Mouse (Mus musculus): ENCODE measurements around the gene Gm38392. TPM values are rescaled to one million over a fixed set of nuclear protein-coding genes. Genes with fewer than 3 reads are reported as not detected.

Gm38392 gene
- polyA plus RNA-seq, 1 experiment from 2014 or later: 0.33 TPM

DNA sequence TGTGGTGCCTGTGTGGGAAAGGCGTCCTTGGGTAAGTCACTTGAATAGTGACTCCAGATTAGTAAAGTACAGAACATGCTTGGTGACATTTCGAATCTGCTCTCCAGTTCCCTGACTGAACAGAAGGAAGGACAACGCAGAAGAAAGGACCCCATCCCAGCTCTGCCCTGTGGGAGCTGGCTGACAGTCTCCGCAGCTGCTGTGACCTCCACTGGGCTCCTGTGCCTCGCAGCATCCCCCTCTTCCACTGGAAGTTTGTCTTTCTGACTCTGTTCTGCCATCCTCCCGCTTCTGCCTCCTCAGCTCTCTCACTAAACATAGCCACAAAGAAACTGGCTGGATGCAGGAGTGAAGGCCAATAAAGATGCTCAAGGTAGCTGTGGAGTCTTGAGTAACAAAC, 84.0 kb downstream of the Gm38392 start:
- Histone ChIP-seq H3K27me3 (peaks cover 66% of the 10 kb centered on the region), H3K9ac (peak overlapping the region; percentile 98), H3K4me1 (replicated peaks) (peaks cover 88% of the 10 kb centered on the region), H3K36me3 (no peaks in the 10 kb centered on the region), H3K27ac (replicated peaks) (peak overlapping the region; percentile 98), H3K9me3 (no peaks in the 10 kb centered on the region), H3K4me3 (peak overlapping the region; percentile 49), H3K4me2 (peak overlapping the region; percentile 88)
- 6% methylated on average over 6 of the region's 6 CpGs for WGBS
- ATAC-seq (ENCODE audit: low read depth): no peak

DNA sequence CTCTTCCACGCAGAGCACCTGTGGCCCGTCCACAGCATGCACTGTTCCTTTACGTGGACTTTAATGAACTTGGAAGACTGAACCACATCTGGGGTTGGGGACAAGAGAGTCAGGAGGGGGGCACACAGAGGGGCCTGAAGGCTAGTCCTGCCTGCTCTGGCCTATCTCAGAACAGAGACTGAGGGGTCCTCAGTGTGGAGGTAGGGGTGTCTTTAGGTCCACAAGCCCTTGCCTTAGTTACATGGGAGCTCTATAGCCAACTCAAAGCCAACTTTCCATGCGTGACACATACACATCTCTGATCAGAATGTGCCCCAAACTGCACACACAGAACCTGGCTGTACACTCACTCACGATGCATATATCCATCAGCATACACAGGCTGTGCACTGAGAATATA, 85.4 kb downstream of the Gm38392 start:
- H3K4me3 ChIP-seq: peak overlapping the region; percentile 49
- peaks cover 71% of the 10 kb centered on the region for H3K27me3 ChIP-seq
- peak overlapping the region; percentile 88 for H3K4me2 ChIP-seq
- ATAC-seq (ENCODE audit: low read depth): no peak
- H3K9ac ChIP-seq: peak overlapping the region; percentile 98
- no peaks in the 10 kb centered on the region for H3K9me3 ChIP-seq
- peaks cover 94% of the 10 kb centered on the region for H3K4me1 ChIP-seq (replicated peaks)
- H3K27ac ChIP-seq (replicated peaks): peak overlapping the region; percentile 98
- WGBS: 18% methylated on average over 5 of the region's 5 CpGs
- H3K36me3 ChIP-seq: no peaks in the 10 kb centered on the region

DNA sequence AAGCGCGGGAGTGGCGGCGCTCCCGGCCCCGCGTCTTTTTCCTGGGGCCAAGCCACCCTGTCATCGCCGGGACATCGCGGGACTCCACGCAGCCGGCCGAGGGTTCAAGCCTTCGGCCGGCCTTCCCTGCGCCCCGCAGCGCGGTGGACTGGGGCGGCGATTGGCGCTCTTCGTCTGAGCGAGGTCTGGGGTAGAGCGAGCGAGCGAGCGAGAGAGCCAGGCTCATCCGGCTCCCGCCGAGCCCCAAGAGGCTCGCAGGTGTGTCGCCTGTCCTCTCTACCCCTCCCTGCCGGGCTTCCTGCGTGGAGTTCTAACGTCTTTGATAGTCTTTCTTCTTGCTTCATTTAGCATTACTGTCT, 86.1 kb downstream of the Gm38392 start:
- peak overlapping the region; percentile 98 for H3K9ac ChIP-seq
- peak overlapping the region; percentile 88 for H3K4me2 ChIP-seq
- H3K27me3 ChIP-seq: peaks cover 64% of the 10 kb centered on the region
- peak overlapping the region; percentile 49 for H3K4me3 ChIP-seq
- peak overlapping the region; percentile 98 for H3K27ac ChIP-seq (replicated peaks)
- under 1% methylated on average over 37 of the region's 37 CpGs for WGBS
- no peak for ATAC-seq (ENCODE audit: low read depth)
- H3K36me3 ChIP-seq: no peaks in the 10 kb centered on the region
- peaks cover 87% of the 10 kb centered on the region for H3K4me1 ChIP-seq (replicated peaks)
- no peaks in the 10 kb centered on the region for H3K9me3 ChIP-seq

DNA sequence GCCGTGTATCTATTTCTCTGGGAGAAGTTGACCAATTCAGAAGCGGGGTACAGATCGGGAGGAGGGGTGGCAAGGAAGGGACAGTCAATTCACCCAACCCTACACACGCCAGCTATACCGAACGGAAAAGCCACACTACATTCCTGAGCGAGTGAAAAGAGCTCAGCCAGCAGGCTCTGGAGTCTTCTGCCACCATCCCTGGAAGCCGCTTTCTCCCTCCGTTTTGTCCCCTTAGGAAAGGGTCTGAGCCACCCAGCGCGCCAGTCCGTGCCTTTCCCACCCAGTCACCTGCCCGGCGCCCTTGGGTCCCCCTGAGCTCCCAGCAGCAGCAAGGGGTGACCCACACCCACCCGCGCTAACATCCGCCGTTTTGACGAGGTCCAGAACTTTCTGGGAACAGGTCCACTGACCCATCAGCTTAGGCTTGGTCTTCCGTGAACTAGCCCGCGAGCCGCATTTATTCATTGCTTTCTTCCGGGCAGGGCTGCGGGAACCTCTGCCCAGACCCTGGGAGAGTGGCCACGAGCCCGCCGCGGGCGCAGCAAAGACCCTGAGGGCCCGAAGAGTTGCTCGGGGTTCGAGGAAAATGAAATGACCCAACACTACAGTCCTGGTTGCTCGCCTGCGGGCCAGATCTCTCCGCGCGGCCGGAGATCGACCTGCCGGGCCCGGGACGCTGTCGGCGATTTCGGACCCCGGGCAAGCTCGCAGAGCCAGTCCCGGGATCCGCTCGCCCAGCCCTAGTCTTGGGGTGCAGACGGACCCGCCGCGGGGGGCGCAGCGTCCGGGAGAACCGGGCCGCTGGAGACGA, 86.6 kb downstream of the Gm38392 start:
- H3K4me2 ChIP-seq: peak overlapping the region; percentile 88
- no peaks in the 10 kb centered on the region for H3K36me3 ChIP-seq
- WGBS: under 1% methylated on average over 56 of the region's 61 CpGs
- H3K27ac ChIP-seq (replicated peaks): peak overlapping the region; percentile 98
- no peaks in the 10 kb centered on the region for H3K9me3 ChIP-seq
- peaks cover 61% of the 10 kb centered on the region for H3K27me3 ChIP-seq
- ATAC-seq (ENCODE audit: low read depth): no peak
- peaks cover 81% of the 10 kb centered on the region for H3K4me1 ChIP-seq (replicated peaks)
- H3K4me3 ChIP-seq: peak overlapping the region; percentile 49
- peak overlapping the region; percentile 98 for H3K9ac ChIP-seq

DNA sequence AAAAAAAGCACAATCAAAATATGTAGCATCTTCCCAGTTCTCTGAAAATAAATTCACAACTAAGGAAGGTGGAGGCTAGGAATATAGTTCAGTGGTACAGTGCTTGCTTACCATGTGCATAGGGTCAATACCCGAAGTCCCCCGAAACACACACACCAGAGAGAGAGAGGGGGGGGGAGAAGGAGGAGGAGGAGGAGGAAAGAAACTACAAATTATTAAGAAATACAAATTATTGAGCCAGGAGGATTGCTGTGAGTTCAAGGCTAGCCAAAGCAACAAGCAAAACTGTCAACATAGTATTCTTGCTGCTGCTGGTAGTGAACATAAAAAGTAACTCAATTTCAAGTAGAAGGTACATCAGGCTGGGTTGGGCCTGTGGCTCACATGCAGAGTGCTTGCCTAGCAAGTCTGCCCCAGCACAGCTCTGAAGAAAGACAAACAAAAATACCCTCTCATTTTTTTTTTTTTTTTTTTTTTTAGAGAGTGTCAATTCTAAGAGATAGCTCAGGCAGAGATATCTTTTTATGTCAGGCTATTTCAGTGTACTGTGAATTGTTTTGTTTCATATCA, 87.4 kb downstream of the Gm38392 start:
- peaks cover 56% of the 10 kb centered on the region for H3K27me3 ChIP-seq
- no peaks in the 10 kb centered on the region for H3K36me3 ChIP-seq
- peak overlapping the region; percentile 98 for H3K27ac ChIP-seq (replicated peaks)
- no peaks in the 10 kb centered on the region for H3K9me3 ChIP-seq
- peak overlapping the region; percentile 49 for H3K4me3 ChIP-seq
- peak overlapping the region; percentile 98 for H3K9ac ChIP-seq
- peaks cover 75% of the 10 kb centered on the region for H3K4me1 ChIP-seq (replicated peaks)
- 27% methylated on average over 2 of the region's 2 CpGs for WGBS
- H3K4me2 ChIP-seq: peak overlapping the region; percentile 88
- ATAC-seq (ENCODE audit: low read depth): no peak

DNA sequence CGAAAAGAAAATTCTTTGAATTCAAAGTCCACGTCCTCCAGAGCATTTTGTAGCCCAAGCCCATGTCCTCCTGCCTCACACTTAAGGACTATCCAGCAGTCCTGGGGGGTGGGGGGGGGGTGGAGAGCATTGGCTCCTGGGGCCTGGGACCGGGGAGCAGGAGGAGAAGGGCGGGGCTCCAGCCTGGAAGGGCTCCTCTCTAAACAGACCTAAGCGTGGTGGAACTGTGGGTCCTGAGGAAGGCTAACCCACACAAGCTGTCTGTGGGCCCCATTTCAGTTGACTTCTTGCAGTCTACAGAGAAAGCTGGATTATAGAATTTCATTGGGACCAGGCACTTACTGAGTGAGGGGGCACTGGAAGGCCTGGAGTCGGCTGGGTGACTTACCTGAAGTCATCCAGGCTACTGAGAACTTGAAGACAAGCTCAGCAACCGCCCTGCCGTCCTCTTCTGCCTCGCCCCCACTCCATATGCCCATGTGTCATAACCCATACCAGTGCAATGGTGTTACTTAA, 88.4 kb downstream of the Gm38392 start:
- peak overlapping the region; percentile 60 for H3K9ac ChIP-seq

DNA sequence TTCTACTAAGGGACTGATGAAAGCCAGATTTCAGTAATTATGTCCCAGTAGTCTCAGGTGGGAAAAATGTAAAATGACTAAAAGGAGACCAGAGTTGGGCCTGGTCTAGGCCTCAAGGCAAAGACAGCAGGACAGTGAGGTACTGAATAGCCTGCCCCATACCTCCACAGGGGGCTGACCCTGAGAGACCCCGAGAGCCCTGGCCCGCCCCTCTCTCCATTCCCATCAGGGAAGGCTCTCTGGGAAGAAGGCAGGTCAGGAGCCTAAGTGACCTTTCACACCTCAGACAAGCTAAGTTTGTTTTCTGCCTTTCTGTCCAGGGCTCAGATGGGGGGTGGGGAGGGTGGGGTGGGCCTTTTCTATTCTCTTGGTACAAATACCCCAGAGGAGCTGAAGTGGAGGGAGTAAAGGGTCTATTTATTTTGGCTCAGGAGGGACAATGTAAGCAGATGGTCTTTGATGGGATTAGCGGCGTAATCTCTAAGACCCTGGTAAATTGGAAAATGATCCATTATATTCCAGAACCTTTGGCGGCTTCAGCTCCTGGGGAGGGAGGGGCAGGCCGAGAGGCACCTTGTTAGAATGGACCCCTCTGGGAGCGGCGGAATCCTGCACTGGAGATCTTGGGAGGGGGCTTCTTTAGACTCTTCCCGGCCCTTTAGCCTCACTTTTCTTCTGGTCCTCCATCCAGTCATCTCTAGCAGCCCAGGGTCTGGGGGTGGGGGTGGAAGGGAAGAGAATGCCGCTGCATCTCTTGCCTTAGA, 89.1 kb downstream of the Gm38392 start:
- no peak for ATAC-seq (ENCODE audit: low read depth)
- Histone ChIP-seq H3K9ac (peak overlapping the region; percentile 60), H3K9me3 (no peaks in the 10 kb centered on the region), H3K4me3 (no peak overlapping the region), H3K36me3 (no peaks in the 10 kb centered on the region), H3K27me3 (peaks cover 41% of the 10 kb centered on the region), H3K4me2 (peak overlapping the region; percentile 88), H3K4me1 (replicated peaks) (peaks cover 62% of the 10 kb centered on the region), H3K27ac (replicated peaks) (peak overlapping the region; percentile 98)
- 8% methylated on average over 10 of the region's 10 CpGs for WGBS

More for the DNA sequence above, 88.4 kb downstream of the Gm38392 start:
- Histone ChIP-seq H3K9me3 (no peaks in the 10 kb centered on the region), H3K27me3 (peaks cover 46% of the 10 kb centered on the region), H3K27ac (replicated peaks) (peak overlapping the region; percentile 98), H3K4me2 (peak overlapping the region; percentile 88), H3K4me1 (replicated peaks) (peaks cover 68% of the 10 kb centered on the region), H3K36me3 (no peaks in the 10 kb centered on the region), H3K4me3 (peak overlapping the region; percentile 14; the same call in 1 of the 2 replicates)
- peak; percentile 26; the same call in 1 of the 2 replicates for ATAC-seq (ENCODE audit: low read depth)
- 10% methylated on average over 9 of the region's 9 CpGs for WGBS

Small RNAs within 50 kb of the gene (microRNA-seq; reads per million reads assigned to microRNA genes)
- gene Gm25641 (not detected), gene Mir3093 (25.0 reads per million, percentile 37 among the genes with 10 or more reads in this experiment), gene Mir9-1 (not detected)

Other genes with a start within 250 kb of the Gm38392 start
- 29.5 and 30.3 TPM in 2 replicates for gene Gpatch4, start 244.1 kb downstream of the Gm38392 start, polyA plus RNA-seq (2015; fragmentation: Nextera tagmentation; extraction: Ambion mirVana)
- gene Naxe, start 228.7 kb downstream of the Gm38392 start, polyA plus RNA-seq (2015; fragmentation: Nextera tagmentation; extraction: Ambion mirVana): 169 and 175 TPM in 2 replicates
- not detected in 2 replicates for gene Ttc24, start 208.9 kb downstream of the Gm38392 start, polyA plus RNA-seq (2015; fragmentation: Nextera tagmentation; extraction: Ambion mirVana)
- 3.0 and 3.8 TPM in 2 replicates for gene Iqgap3, start 205.2 kb downstream of the Gm38392 start, polyA plus RNA-seq (2015; fragmentation: Nextera tagmentation; extraction: Ambion mirVana)
- 15.9 and 19.4 TPM in 2 replicates for gene Mef2d, start 144.8 kb downstream of the Gm38392 start, polyA plus RNA-seq (2015; fragmentation: Nextera tagmentation; extraction: Ambion mirVana)
- 0.15 and 0.67 TPM in 2 replicates for gene Rhbg, start 32.5 kb downstream of the Gm38392 start, polyA plus RNA-seq (2015; fragmentation: Nextera tagmentation; extraction: Ambion mirVana)
- 8.5 and 12.5 TPM in 2 replicates for gene Tsacc, start 9.8 kb upstream of the Gm38392 start, polyA plus RNA-seq (2015; fragmentation: Nextera tagmentation; extraction: Ambion mirVana)
- gene Cct3, start 9.9 kb upstream of the Gm38392 start, polyA plus RNA-seq (2015; fragmentation: Nextera tagmentation; extraction: Ambion mirVana): 496 and 532 TPM in 2 replicates
- 99.6 and 112 TPM in 2 replicates for gene Glmp, start 37.8 kb upstream of the Gm38392 start, polyA plus RNA-seq (2015; fragmentation: Nextera tagmentation; extraction: Ambion mirVana)
- 1.5 and 1.7 TPM in 2 replicates for gene Tmem79, start 48.9 kb upstream of the Gm38392 start, polyA plus RNA-seq (2015; fragmentation: Nextera tagmentation; extraction: Ambion mirVana)
- 57.2 and 66.1 TPM in 2 replicates for gene Smg5, start 49.0 kb upstream of the Gm38392 start, polyA plus RNA-seq (2015; fragmentation: Nextera tagmentation; extraction: Ambion mirVana)
- gene Paqr6, start 77.4 kb upstream of the Gm38392 start, polyA plus RNA-seq (2015; fragmentation: Nextera tagmentation; extraction: Ambion mirVana): 3.4 and 5.3 TPM in 2 replicates
- gene Bglap3, start 85.5 kb upstream of the Gm38392 start, polyA plus RNA-seq (2015; fragmentation: Nextera tagmentation; extraction: Ambion mirVana): not detected in 2 replicates
- not detected in 2 replicates for gene Bglap2, start 91.5 kb upstream of the Gm38392 start, polyA plus RNA-seq (2015; fragmentation: Nextera tagmentation; extraction: Ambion mirVana)
- not detected in 2 replicates for gene Bglap, start 97.3 kb upstream of the Gm38392 start, polyA plus RNA-seq (2015; fragmentation: Nextera tagmentation; extraction: Ambion mirVana)
- 31.6 and 33.5 TPM in 2 replicates for gene Pmf1, start 123.1 kb upstream of the Gm38392 start, polyA plus RNA-seq (2015; fragmentation: Nextera tagmentation; extraction: Ambion mirVana)
- gene Slc25a44, start 137.9 kb upstream of the Gm38392 start, polyA plus RNA-seq (2015; fragmentation: Nextera tagmentation; extraction: Ambion mirVana): 30.4 and 31.1 TPM in 2 replicates
- gene Sema4a, start 174.0 kb upstream of the Gm38392 start, polyA plus RNA-seq (2015; fragmentation: Nextera tagmentation; extraction: Ambion mirVana): 19.7 and 21.8 TPM in 2 replicates
- 41.9 and 45.3 TPM in 2 replicates for gene Lmna, start 222.7 kb upstream of the Gm38392 start, polyA plus RNA-seq (2015; fragmentation: Nextera tagmentation; extraction: Ambion mirVana)
- 32.5 and 33.7 TPM in 2 replicates for gene Mex3a, start 245.2 kb upstream of the Gm38392 start, polyA plus RNA-seq (2015; fragmentation: Nextera tagmentation; extraction: Ambion mirVana)